Mouse (Mus musculus): Measurements from ENCODE around the gene Zbtb21. TPM values are rescaled to one million over a fixed set of nuclear protein-coding genes. Genes with fewer than 3 reads are reported as not detected.

Gene Zbtb21
- 107 to 126 TPM (median 114 TPM) in 4 replicates for total RNA-seq (2023)

DNA sequence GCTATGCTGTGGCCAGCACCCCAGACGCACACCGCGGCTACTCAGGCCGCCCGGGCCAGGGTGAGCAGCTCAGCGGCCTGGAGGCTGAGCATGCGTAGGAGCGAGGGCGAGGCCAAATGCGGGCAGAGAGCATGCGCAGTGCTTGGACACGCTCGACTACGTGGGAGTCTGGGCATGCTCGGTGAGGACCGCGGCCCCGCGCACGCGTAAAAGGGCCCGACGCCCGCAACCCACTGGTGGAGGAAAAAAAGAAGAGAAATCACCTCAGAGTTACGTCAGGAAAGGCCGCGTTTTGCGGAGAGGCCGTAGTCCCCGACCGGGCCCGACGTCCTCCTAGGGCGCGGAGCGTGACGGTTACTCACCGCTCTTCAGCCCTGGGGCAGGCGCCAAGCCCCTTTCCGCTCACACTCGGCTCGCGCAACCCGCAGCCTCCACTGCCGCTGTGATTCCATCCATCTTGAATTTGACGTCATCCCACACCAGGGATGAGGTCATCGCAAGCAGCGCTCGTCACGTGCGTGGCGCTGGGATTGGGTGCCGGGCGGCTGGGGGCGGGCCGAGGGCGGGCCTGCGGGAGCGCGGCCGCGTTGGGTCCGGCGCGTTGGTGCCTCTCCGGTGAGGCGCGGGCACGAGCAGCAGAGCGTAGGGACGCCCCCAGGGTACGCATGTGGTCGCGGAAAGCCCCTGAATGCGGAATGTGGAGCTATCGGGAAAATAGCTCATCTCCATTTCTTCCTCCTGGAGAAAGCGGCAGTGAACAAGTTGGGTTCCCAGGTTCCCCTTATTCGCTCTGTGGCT lies at the start of gene Zbtb21, which contains the start of gene C2cd2:
Gene Zbtb21, minus strand, starts transcription at position 472 of the 798 bp plus-strand sequence.
Gene C2cd2, minus strand, starts transcription at position 448 of the 798 bp plus-strand sequence.

DNA sequence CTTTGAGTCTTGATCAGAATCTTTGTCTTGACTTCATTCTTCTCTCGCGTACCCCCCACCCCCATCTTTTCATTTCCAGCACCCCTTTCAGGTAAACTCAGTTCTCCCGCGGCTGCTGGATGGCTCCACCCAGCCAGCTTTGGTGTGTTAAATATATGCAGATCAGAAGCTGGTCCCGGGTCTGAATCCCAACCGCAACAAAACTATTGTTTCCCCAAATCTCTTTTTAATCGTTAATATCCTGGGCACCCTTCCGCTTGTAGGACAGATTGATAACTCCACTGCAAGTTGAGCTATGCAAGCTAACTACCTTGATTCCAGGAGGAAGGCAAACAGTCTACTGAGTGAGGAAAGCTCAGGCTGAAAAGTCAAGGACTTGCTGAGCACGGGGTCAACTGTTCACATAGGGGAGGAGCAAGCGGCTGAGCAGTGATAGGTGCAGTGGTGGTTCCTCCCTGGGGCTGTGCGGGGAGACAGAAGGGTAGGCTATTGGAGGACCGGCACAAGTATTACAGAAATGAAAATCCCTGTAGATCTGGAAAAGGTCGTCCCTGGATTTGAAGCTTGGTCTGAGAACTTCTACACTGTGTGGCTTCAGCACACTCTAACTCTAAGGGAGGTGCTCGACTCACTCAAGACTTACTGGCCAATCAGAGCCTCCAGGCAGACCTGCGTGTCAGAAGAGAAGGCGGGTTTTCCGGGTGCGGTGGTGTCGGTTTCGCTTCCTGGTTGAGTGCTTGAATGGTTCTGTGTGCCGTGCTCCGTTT lies 34.4 kb upstream of the Zbtb21 start, which contains the start of gene B230307C23Rik:
Gene B230307C23Rik, plus strand, starts transcription at position 700 of the 767 bp plus-strand sequence.

Other genes with a start within 250 kb of the Zbtb21 start
- 0.53 to 0.69 TPM (median 0.64 TPM) in 3 of 4 replicates, not detected in the other for gene Ripk4, start 198.8 kb downstream of the Zbtb21 start, total RNA-seq (2023)
- 25.9 to 34.2 TPM (median 30.2 TPM) in 4 replicates for gene Prdm15, start 110.8 kb downstream of the Zbtb21 start, total RNA-seq (2023)
- gene C2cd2, start within 50 bp of the Zbtb21 start, total RNA-seq (2023) = 13.3 to 15.7 TPM (median 14.5 TPM) in 4 replicates
- gene B230307C23Rik, start 34.7 kb upstream of the Zbtb21 start, total RNA-seq (2023) = 10.8 to 23.7 TPM (median 14.7 TPM) in 4 replicates
- 6.3 to 8.1 TPM (median 6.6 TPM) in 4 replicates for gene A630089N07Rik, start 119.8 kb upstream of the Zbtb21 start, total RNA-seq (2023)